Mouse (Mus musculus): Measurements from ENCODE around the gene Sfpq. TPM values are rescaled to one million over a fixed set of nuclear protein-coding genes. Genes with fewer than 3 reads are reported as not detected.

The Sfpq gene
- polyA plus RNA-seq (2015; fragmentation: Illumina TruSeq; extraction: RNeasy Lipid Tissue Mini Kit (QIAGEN cat#74804); ENCODE audit: insufficient read depth, low read depth, low replicate concordance), result 55.3 TPM

GRCm38 (mm10) chr4:127021151-127021945, at the start of gene Sfpq:
Sfpq (plus strand) TSS chr4:127021324.

GRCm38 (mm10) chr4:127060585-127061290, 39.6 kb downstream of the Sfpq start, which contains the start of gene Zmym1:
Zmym1 (minus strand) TSS chr4:127061152.

GRCm38 (mm10) chr4:127076875-127077548, 55.9 kb downstream of the Sfpq start, which contains the start of gene Zmym6:
Zmym6 (plus strand) TSS chr4:127077383.

Other genes starting within 250 kb of the Sfpq start
- gene Zmym4, start 53.2 kb upstream of the Sfpq start, polyA plus RNA-seq (2015; fragmentation: Illumina TruSeq; extraction: RNeasy Lipid Tissue Mini Kit (QIAGEN cat#74804); ENCODE audit: insufficient read depth, low read depth, low replicate concordance), result 3.5 TPM
- 0.89 TPM for gene Zmym1, start 39.8 kb downstream of the Sfpq start, polyA plus RNA-seq (2015; fragmentation: Illumina TruSeq; extraction: RNeasy Lipid Tissue Mini Kit (QIAGEN cat#74804); ENCODE audit: insufficient read depth, low read depth, low replicate concordance)
- 7.0 TPM for gene Zmym6, start 56.1 kb downstream of the Sfpq start, polyA plus RNA-seq (2015; fragmentation: Illumina TruSeq; extraction: RNeasy Lipid Tissue Mini Kit (QIAGEN cat#74804); ENCODE audit: insufficient read depth, low read depth, low replicate concordance)
- 3.7 TPM for gene Tmem35b, start 102.4 kb downstream of the Sfpq start, polyA plus RNA-seq (2015; fragmentation: Illumina TruSeq; extraction: RNeasy Lipid Tissue Mini Kit (QIAGEN cat#74804); ENCODE audit: insufficient read depth, low read depth, low replicate concordance)
- 0.48 TPM for gene Dlgap3, start 147.9 kb downstream of the Sfpq start, polyA plus RNA-seq (2015; fragmentation: Illumina TruSeq; extraction: RNeasy Lipid Tissue Mini Kit (QIAGEN cat#74804); ENCODE audit: insufficient read depth, low read depth, low replicate concordance)
- gene Smim12, start 222.5 kb downstream of the Sfpq start, polyA plus RNA-seq (2015; fragmentation: Illumina TruSeq; extraction: RNeasy Lipid Tissue Mini Kit (QIAGEN cat#74804); ENCODE audit: insufficient read depth, low read depth, low replicate concordance), result 9.0 TPM